Mouse (Mus musculus): Measurements from ENCODE around the gene Nutf2-ps1.
"Not testable (repeated sequence)": the region's sequence is repeated elsewhere in the genome, so short reads cannot be mapped to it uniquely, and the experiment has no call there.

The Nutf2-ps1 gene

DNA sequence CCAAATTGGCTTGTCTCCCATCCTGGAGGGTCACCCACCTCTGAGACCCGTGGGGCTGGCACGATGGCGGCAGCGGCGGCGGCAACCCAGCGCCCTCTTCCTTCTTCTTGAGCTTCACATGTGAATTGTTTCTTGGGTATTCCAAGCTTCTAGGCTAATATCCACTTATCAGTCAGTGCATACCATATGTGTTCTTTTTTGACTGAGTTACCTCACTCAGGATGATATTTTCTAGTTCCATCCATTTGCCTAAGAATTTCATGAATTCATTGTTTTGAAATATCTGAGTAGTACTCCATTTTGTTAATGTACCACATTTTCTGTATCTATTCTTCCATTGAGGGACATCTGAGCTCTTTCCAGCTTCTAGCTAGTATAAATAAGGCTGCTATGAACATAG is at the start of gene Nutf2-ps1:
TSS of gene Nutf2-ps1 (minus strand) at position 101 of the 400 bp plus-strand sequence.
- DNase-seq (ENCODE audit: low spot score): not testable (repeated sequence)

DNA sequence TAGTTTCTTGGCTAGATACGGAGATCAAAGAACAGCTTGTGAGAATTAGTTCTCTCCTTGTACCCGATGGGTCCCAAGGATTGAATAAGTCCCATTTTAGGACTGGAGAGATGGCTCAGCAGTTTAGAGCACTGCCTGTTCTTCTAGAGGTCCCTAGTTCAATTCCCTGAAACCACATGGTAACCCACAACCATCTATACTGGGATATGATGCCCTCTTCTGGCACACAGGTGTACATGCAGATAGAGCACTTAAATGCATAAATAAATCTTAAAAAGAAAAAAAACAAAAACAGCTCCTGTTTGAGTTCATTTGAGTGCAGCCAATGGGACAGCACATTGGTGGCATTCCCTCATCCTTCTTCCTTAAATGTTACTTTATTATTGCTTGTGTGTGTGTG is 49.2 kb upstream of the Nutf2-ps1 start:
- no peak for DNase-seq (ENCODE audit: low spot score)

- no peak for DNase-seq (ENCODE audit: low spot score)
These were observed 32.8 kb upstream of the Nutf2-ps1 start for GRCm38 (mm10) chr19:53621681-53622080.

- DNase-seq (ENCODE audit: low spot score): no peak
These were observed 20.1 kb upstream of the Nutf2-ps1 start for GRCm38 (mm10) chr19:53608921-53609320.

- no peak for DNase-seq (ENCODE audit: low spot score)
These were observed 12.4 kb upstream of the Nutf2-ps1 start for GRCm38 (mm10) chr19:53601363-53601655.

DNA sequence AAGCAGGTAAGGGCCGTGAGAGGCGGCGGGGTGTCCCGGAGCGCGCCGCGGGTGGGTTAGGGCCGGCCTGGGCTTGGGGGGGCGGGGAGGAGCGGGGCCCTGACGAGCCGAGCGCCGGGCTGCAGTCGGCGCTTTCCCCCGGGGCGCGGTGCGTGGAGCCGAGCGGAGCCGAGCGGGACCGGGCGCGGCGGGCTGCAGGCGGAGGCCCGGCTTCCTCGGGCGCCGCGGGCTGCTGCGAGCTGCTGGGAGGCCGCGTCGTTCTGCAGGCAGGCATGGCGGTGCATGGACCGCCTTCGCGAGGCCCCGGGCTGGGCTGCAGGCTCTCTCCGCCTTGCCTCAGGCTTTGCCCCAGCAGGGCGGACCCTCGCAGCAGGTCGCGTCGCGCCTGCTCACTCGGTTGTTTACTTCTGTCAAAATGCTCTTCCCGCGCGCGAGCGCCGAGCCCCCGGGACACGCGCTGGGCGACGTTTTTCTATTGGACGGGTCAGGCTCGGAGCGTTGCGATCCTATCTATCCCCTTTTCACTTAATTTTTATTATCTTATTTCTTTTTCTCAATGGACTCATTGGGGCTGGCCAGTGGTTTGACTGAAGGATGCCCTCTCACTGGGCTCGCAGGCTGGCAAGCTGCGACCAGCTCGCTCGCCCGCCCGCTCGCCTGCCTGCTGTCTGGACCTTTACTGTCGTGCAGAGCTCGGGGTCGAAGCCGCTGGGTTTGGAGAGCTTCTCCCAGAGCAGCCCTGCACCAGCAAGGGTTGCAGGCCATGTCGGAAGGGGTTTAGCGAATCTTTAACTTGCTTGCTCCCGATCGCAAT is 11.9 kb upstream of the Nutf2-ps1 start:
- DNase-seq (ENCODE audit: low spot score): peak; percentile 59

GRCm38 (mm10) chr19:53599757-53600539 is 11.1 kb upstream of the Nutf2-ps1 start, which contains the start of gene Smc3:
Gene Smc3, plus strand, starts transcription at chr19:53600398.
- peak; percentile 99 for DNase-seq (ENCODE audit: low spot score)

DNA sequence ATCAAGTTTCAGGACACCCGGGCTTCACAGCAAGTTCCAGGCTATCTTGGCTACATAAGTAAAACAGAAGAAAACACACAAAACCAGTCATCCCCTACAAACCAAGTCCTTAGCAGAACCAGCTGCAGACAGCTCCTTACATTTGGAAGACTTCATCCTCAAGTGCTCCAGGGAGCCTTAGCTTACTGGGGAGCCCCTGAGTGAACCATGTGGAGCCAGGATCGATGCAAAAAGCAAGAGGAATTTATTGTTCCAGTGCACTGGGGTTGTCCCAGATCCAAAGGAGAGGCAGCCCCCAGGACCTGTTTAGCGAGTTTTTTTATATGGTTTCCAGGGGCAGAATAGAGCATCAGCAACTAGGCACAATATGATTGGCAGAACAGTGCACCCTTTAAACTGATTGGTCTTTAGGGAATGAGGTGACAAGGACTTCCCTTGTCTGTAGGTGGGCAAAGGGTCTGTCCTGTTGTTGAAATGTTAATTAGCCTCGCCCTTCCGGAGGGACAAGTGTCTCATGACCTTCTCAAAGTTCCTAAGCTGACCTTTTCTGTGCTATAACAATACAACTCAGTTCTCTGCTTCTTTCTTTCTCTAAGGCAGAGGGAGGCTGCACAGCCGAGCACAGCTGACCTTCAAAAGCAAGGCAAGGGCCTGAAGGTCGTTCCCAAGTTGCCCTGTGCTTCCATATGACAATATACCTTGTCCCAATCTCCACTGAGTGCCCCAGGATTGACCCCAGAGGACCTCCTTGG is 8.0 kb upstream of the Nutf2-ps1 start:
- no peak for DNase-seq (ENCODE audit: low spot score)

GRCm38 (mm10) chr19:53587686-53588085 is 1.2 kb downstream of the Nutf2-ps1 start:
- not testable (repeated sequence) for DNase-seq (ENCODE audit: low spot score)

DNA sequence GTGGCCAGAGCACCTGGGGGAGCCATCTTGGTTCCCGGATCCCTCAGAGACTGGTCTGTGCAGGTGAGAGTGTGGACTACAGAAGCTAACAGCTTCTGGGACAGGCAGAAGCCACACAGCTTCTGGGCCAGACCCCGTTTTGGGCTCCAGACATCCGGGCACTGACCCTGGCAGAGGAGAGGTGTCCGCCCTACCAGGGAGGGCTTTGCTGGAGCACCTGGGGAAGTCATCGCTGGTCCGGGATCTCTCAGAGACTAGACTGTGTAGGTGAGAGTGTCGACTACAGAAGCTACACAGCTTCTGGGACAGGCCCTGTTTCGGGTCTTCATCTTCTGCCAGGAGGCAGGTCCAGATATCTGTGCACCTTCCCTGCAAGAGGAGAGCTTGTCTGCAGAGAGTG is 8.6 kb downstream of the Nutf2-ps1 start:
- not testable (repeated sequence) for DNase-seq (ENCODE audit: low spot score)

DNA sequence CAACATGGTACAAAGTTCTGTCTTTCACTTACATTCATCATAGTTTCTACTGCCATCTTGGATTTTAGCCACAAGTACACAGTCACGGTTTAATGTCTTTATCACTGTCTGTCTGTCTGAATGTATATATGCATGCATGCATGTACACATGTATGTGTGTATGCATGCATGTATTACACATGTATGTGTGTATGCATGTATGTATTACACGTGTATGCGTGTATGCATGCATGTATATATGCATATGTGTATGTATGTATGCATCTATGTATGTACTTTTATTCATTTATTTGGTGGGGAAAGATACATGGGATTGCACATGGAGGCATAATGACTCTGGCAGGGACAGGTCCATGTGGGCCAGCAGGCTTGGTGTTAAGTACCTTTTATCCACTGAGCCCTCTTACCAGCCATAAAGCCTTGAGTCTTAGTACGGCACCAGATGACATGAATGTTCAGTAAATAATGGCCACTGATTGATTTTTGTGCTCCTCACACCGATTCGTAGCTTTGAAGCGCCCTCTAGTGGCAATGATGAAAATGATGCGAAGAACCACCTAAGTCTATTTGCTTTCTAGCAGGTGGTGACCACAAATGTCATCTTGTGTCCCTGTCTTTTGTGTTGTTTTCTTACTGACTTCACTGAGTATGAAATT is 10.1 kb downstream of the Nutf2-ps1 start:
- peak; percentile 68 for DNase-seq (ENCODE audit: low spot score)

- DNase-seq (ENCODE audit: low spot score): peak; percentile 20
These were observed 11.7 kb downstream of the Nutf2-ps1 start for GRCm38 (mm10) chr19:53577025-53577800.

DNA sequence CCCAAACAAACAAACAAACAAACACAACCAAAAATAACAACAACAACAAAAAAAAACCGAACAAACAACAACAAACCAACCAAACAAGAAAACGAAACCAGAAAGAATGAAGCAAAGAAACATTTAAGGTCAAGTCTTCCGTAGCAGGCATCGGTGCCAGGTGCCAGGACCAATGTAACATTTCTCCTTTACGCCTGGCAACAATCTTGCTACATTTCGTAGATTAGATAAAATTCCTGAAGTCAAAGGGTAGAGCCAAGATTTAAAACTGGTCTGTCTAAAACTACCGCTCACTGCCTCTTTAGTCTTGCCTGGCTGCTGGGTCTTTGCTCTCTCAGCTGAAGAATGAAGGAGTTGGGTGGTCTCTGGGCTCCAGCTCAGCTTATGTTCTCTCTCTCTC is 12.8 kb downstream of the Nutf2-ps1 start:
- DNase-seq (ENCODE audit: low spot score): peak; percentile 33

- no peak for DNase-seq (ENCODE audit: low spot score)
These were observed 13.4 kb downstream of the Nutf2-ps1 start for GRCm38 (mm10) chr19:53575296-53576010.

- DNase-seq (ENCODE audit: low spot score): no peak
These were observed 14.3 kb downstream of the Nutf2-ps1 start for GRCm38 (mm10) chr19:53574546-53574945.

GRCm38 (mm10) chr19:53574131-53574530 is 14.7 kb downstream of the Nutf2-ps1 start:
- DNase-seq (ENCODE audit: low spot score): no peak

DNA sequence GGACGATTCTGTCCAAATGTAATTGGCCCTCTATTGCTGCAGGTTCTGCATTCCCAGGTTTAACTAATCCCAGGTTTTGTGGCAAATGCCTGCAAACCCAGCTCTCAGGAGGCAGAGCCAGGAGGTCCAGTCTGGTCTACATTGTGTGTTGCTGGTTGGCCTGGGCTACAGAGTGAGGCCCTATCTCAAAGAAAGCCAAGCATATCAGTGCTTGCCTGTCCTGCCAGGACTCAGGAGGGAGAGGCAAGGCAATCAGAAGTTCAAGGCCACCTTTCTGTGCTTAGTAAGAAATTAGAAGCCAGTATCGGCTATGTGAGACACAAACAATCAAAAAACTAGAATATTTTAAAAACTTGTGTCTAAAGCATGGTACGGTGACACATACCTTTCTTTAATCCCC is 15.7 kb downstream of the Nutf2-ps1 start:
- DNase-seq (ENCODE audit: low spot score): no peak

- no peak for DNase-seq (ENCODE audit: low spot score)
These were observed 16.3 kb downstream of the Nutf2-ps1 start for GRCm38 (mm10) chr19:53572607-53573006.

- DNase-seq (ENCODE audit: low spot score): no peak
These were observed 17.1 kb downstream of the Nutf2-ps1 start for GRCm38 (mm10) chr19:53571501-53572428.

Data from urinary bladder, postnatal 14 days (tissue).